Mouse (Mus musculus) testis, postnatal 10 days (tissue): Measurements from ENCODE around the gene a.
"Not testable (repeated sequence)": the region's sequence is repeated elsewhere in the genome, so short reads cannot be mapped to it uniquely, and the experiment has no call there.

Experiments used
- DNase-seq: peaks from one replicate; pipeline ENCODE4 v3.0.0; 2021; ENCODE audit warnings: low spot score

Gene a

GRCm38 (mm10) chr2:154992083-154992482 is 200.9 kb downstream of the a start:
- no peak for DNase-seq

- no peak for DNase-seq
These were observed 214.3 kb downstream of the a start for GRCm38 (mm10) chr2:155005491-155005890.

GRCm38 (mm10) chr2:155011086-155011656 is 220.0 kb downstream of the a start:
- no peak for DNase-seq

- DNase-seq: no peak
These were observed 221.8 kb downstream of the a start for GRCm38 (mm10) chr2:155012991-155013390.

- DNase-seq: not testable (repeated sequence)
These were observed 225.5 kb downstream of the a start for GRCm38 (mm10) chr2:155016751-155017150.

- not testable (repeated sequence) for DNase-seq
These were observed 227.1 kb downstream of the a start, which contains the start of gene Gm14226 for GRCm38 (mm10) chr2:155018251-155018755. TSS of gene Gm14226 (plus strand) at chr2:155018266.

GRCm38 (mm10) chr2:155018762-155019641 is 227.8 kb downstream of the a start:
- DNase-seq: peak; percentile 83

- DNase-seq: peak; percentile 96
These were observed 228.5 kb downstream of the a start for GRCm38 (mm10) chr2:155019673-155020072.

- DNase-seq: not testable (repeated sequence)
These were observed 229.1 kb downstream of the a start for GRCm38 (mm10) chr2:155020247-155020826.

- DNase-seq: no peak
These were observed 239.6 kb downstream of the a start for GRCm38 (mm10) chr2:155030831-155031230.

- no peak for DNase-seq
These were observed 241.9 kb downstream of the a start for GRCm38 (mm10) chr2:155032938-155033710.

GRCm38 (mm10) chr2:155039956-155040355 is 248.8 kb downstream of the a start:
- DNase-seq: no peak

- DNase-seq: no peak
These were observed 253.3 kb downstream of the a start for GRCm38 (mm10) chr2:155044542-155044941.

GRCm38 (mm10) chr2:155045075-155045474 is 253.9 kb downstream of the a start:
- no peak for DNase-seq

- no peak for DNase-seq
These were observed 255.6 kb downstream of the a start for GRCm38 (mm10) chr2:155046803-155047202.

- DNase-seq: no peak
These were observed 256.4 kb downstream of the a start for GRCm38 (mm10) chr2:155047452-155048178.

GRCm38 (mm10) chr2:155050108-155050503 is 258.9 kb downstream of the a start:
- no peak for DNase-seq

- peak; percentile 99 for DNase-seq
These were observed 259.5 kb downstream of the a start for GRCm38 (mm10) chr2:155050504-155051236.

- DNase-seq: no peak
These were observed 260.6 kb downstream of the a start for GRCm38 (mm10) chr2:155051622-155052351.

GRCm38 (mm10) chr2:155052681-155053080 is 261.5 kb downstream of the a start:
- no peak for DNase-seq
